Mouse (Mus musculus) embryonic facial prominence, embryonic 13.5 days (tissue): ENCODE results near the gene Tvp23b. TPM values are rescaled to one million over a fixed set of nuclear protein-coding genes. Genes with fewer than 3 reads are reported as not detected.
A peak's percentile ranks its signal among the peaks of the same experiment; 100 is the strongest.

Experiments used
- ATAC-seq: fragments of 200-750 bp; cut with Nextera tagmentation; 2 replicates; pipeline ENCODE4 v1.8.0; 2017; ENCODE audit warnings: low read depth; ENCODE audit not compliant: insufficient number of reproducible peaks, insufficient read depth, low FRiP score, low TSS enrichment
- H3K27ac ChIP-seq: fragments of 300-500 bp; sonication (generic); 2 replicates; pipeline ENCODE4 v1.5.1; 2015; ENCODE audit warnings: moderate library complexity, mild to moderate bottlenecking, inconsistent platforms
- H3K27me3 ChIP-seq: fragments of 300-500 bp; sonication (generic); 2 replicates; pipeline ENCODE4 v1.6.1; 2015; ENCODE audit warnings: mild to moderate bottlenecking, inconsistent platforms
- H3K36me3 ChIP-seq: fragments of 300-500 bp; sonication (generic); 2 replicates; pipeline ENCODE4 v1.6.1; 2015; ENCODE audit warnings: mild to moderate bottlenecking, inconsistent platforms
- H3K4me1 ChIP-seq: fragments of 300-500 bp; sonication (generic); 2 replicates; pipeline ENCODE4 v1.6.1; 2015; ENCODE audit warnings: inconsistent platforms
- H3K4me2 ChIP-seq: fragments of 300-500 bp; sonication (generic); 2 replicates; pipeline ENCODE4 v1.6.1; 2015; ENCODE audit warnings: moderate library complexity, mild to moderate bottlenecking, inconsistent platforms
- H3K4me3 ChIP-seq: fragments of 300-500 bp; sonication (generic); 2 replicates; pipeline ENCODE4 v1.5.1; 2015; ENCODE audit warnings: mild to moderate bottlenecking, inconsistent platforms
- H3K9ac ChIP-seq: fragments of 300-500 bp; sonication (generic); 2 replicates; pipeline ENCODE4 v1.6.1; 2015; ENCODE audit warnings: mild to moderate bottlenecking, inconsistent platforms
- H3K9me3 ChIP-seq: fragments of 300-500 bp; sonication (generic); 2 replicates; pipeline ENCODE4 v1.6.1; 2016; ENCODE audit warnings: inconsistent platforms
- WGBS: fragments of 180-500 bp; shearing (Covaris S2); methylation state at CpG from one replicate; pipeline ENCODE4 v1.1.7; 2015; ENCODE audit warnings: mixed read lengths; 5-methylcytosine and 5-hydroxymethylcytosine counted together
- polyA plus RNA-seq: library from polyadenylated mRNA; unstranded; fragments of >200 nt; fragmentation: Nextera tagmentation; extraction: Ambion mirVana; gene quantifications from 2 replicates; pipeline ENCODE4 v1.2.1, GENCODE M21; 2015

Tvp23b gene
- polyA plus RNA-seq, result 72.7 and 76.8 TPM in 2 replicates

- H3K27me3 ChIP-seq, result no peaks in the 10 kb centered on the region
- peaks cover 19% of the 10 kb centered on the region for H3K36me3 ChIP-seq
- peak within 1 kb of the TSS; percentile 85 for H3K4me3 ChIP-seq
- peak within 1 kb of the TSS; percentile 86 for H3K27ac ChIP-seq
- WGBS, result 2% methylated on average over 55 of the region's 55 CpGs
- ATAC-seq, result peak; percentile 95
- peaks cover 6% of the 10 kb centered on the region; the same call in 1 of the 2 replicates for H3K4me1 ChIP-seq
- H3K9me3 ChIP-seq, result no peaks in the 10 kb centered on the region
- H3K4me2 ChIP-seq, result peak within 1 kb of the TSS; percentile 67
- H3K9ac ChIP-seq, result peak within 1 kb of the TSS; percentile 91
Measured at GRCm38 (mm10) chr11:62879220-62880048, at the start of gene Tvp23b. Gene Tvp23b (plus strand): TSS chr11:62879455.

GRCm38 (mm10) chr11:62830387-62830786 is 48.9 kb upstream of the Tvp23b start:
- Histone ChIP-seq H3K9me3 (no peaks in the 10 kb centered on the region), H3K4me3 (no peak overlapping the region), H3K36me3 (peaks cover 49% of the 10 kb centered on the region), H3K4me1 (no peaks in the 10 kb centered on the region), H3K4me2 (no peak overlapping the region), H3K27me3 (no peaks in the 10 kb centered on the region), H3K9ac (no peak overlapping the region), H3K27ac (no peak overlapping the region)
- 84% methylated on average over 2 of the region's 2 CpGs for WGBS
- ATAC-seq, result no peak

- no peak overlapping the region for H3K27ac ChIP-seq
- no peaks in the 10 kb centered on the region for H3K4me1 ChIP-seq
- H3K9me3 ChIP-seq, result no peaks in the 10 kb centered on the region
- H3K36me3 ChIP-seq, result peaks cover 57% of the 10 kb centered on the region
- no peak overlapping the region for H3K4me2 ChIP-seq
- no peak for ATAC-seq
- H3K27me3 ChIP-seq, result no peaks in the 10 kb centered on the region
- H3K4me3 ChIP-seq, result no peak overlapping the region
- H3K9ac ChIP-seq, result no peak overlapping the region
Measured at GRCm38 (mm10) chr11:62831906-62832305, 47.3 kb upstream of the Tvp23b start.

GRCm38 (mm10) chr11:62844562-62844961 is 34.7 kb upstream of the Tvp23b start:
- peaks cover 14% of the 10 kb centered on the region for H3K4me1 ChIP-seq
- no peak overlapping the region for H3K27ac ChIP-seq
- H3K27me3 ChIP-seq, result no peaks in the 10 kb centered on the region
- ATAC-seq, result no peak
- H3K36me3 ChIP-seq, result peaks cover 31% of the 10 kb centered on the region
- H3K9ac ChIP-seq, result no peak overlapping the region
- H3K4me2 ChIP-seq, result no peak overlapping the region
- no peaks in the 10 kb centered on the region for H3K9me3 ChIP-seq
- WGBS, result 85% methylated on average over 5 of the region's 5 CpGs
- no peak overlapping the region for H3K4me3 ChIP-seq

- H3K27ac ChIP-seq, result no peak overlapping the region
Measured at GRCm38 (mm10) chr11:62845730-62846129, 33.5 kb upstream of the Tvp23b start.

GRCm38 (mm10) chr11:62846961-62847654 is 32.1 kb upstream of the Tvp23b start, which contains the start of gene Fbxw10:
Gene Fbxw10 (plus strand): TSS chr11:62847069.
- Histone ChIP-seq H3K9ac (peak within 1 kb of the TSS; percentile 54), H3K4me1 (peaks cover 14% of the 10 kb centered on the region), H3K4me3 (peak within 1 kb of the TSS; percentile 33), H3K27me3 (no peaks in the 10 kb centered on the region), H3K27ac (peak within 1 kb of the TSS; percentile 87), H3K4me2 (peak within 1 kb of the TSS; percentile 60), H3K36me3 (peaks cover 6% of the 10 kb centered on the region), H3K9me3 (no peaks in the 10 kb centered on the region)
- no peak for ATAC-seq
- WGBS, result 10% methylated on average over 12 of the region's 12 CpGs

More at GRCm38 (mm10) chr11:62845730-62846129, 33.5 kb upstream of the Tvp23b start:
- Histone ChIP-seq H3K36me3 (peaks cover 20% of the 10 kb centered on the region), H3K9me3 (no peaks in the 10 kb centered on the region), H3K9ac (no peak overlapping the region), H3K4me1 (peaks cover 14% of the 10 kb centered on the region), H3K27me3 (no peaks in the 10 kb centered on the region), H3K4me2 (no peak overlapping the region), H3K4me3 (no peak overlapping the region)
- ATAC-seq, result no peak
- 68% methylated on average over 3 of the region's 3 CpGs for WGBS

- H3K4me3 ChIP-seq, result peak overlapping the region; percentile 33
- peaks cover 14% of the 10 kb centered on the region for H3K4me1 ChIP-seq
- peak overlapping the region; percentile 48 for H3K27ac ChIP-seq
- H3K36me3 ChIP-seq, result 0 out of 2 replicates have a peak, but pooled peaks cover 2% of the 10 kb centered on the region
- no peak for ATAC-seq
- no peaks in the 10 kb centered on the region for H3K9me3 ChIP-seq
- H3K9ac ChIP-seq, result 0 out of 2 replicates have a peak overlapping the region, but pooled peaks have one; percentile 54
- peak overlapping the region; percentile 60 for H3K4me2 ChIP-seq
- no peaks in the 10 kb centered on the region for H3K27me3 ChIP-seq
- WGBS, result 25% methylated on average over 4 of the region's 4 CpGs
Measured at GRCm38 (mm10) chr11:62847655-62848191, 31.5 kb upstream of the Tvp23b start.

- Histone ChIP-seq H3K27me3 (no peaks in the 10 kb centered on the region), H3K9ac (no peak overlapping the region), H3K27ac (no peak overlapping the region), H3K9me3 (no peaks in the 10 kb centered on the region), H3K4me3 (no peak overlapping the region), H3K36me3 (no peaks in the 10 kb centered on the region), H3K4me1 (peaks cover 14% of the 10 kb centered on the region), H3K4me2 (no peak overlapping the region)
- 31% methylated on average over 2 of the region's 2 CpGs for WGBS
- no peak for ATAC-seq
Measured at GRCm38 (mm10) chr11:62848301-62848700, 31.0 kb upstream of the Tvp23b start.

GRCm38 (mm10) chr11:62851199-62851598 is 28.1 kb upstream of the Tvp23b start:
- Histone ChIP-seq H3K4me2 (no peak overlapping the region), H3K27ac (no peak overlapping the region), H3K9ac (no peak overlapping the region), H3K9me3 (no peaks in the 10 kb centered on the region), H3K4me1 (peaks cover 14% of the 10 kb centered on the region), H3K27me3 (no peaks in the 10 kb centered on the region), H3K36me3 (no peaks in the 10 kb centered on the region), H3K4me3 (no peak overlapping the region)
- 57% methylated on average over 1 of the region's 1 CpGs for WGBS
- no peak for ATAC-seq

- Histone ChIP-seq H3K4me3 (no peak overlapping the region), H3K9me3 (no peaks in the 10 kb centered on the region)
- WGBS, result 81% methylated on average over 6 of the region's 6 CpGs
Measured at GRCm38 (mm10) chr11:62853334-62853733, 25.9 kb upstream of the Tvp23b start.

GRCm38 (mm10) chr11:62865562-62865961 is 13.7 kb upstream of the Tvp23b start:
- Histone ChIP-seq H3K9me3 (no peaks in the 10 kb centered on the region), H3K9ac (no peak overlapping the region), H3K27ac (no peak overlapping the region), H3K4me2 (no peak overlapping the region), H3K4me1 (no peaks in the 10 kb centered on the region), H3K27me3 (no peaks in the 10 kb centered on the region), H3K36me3 (no peaks in the 10 kb centered on the region), H3K4me3 (no peak overlapping the region)
- no peak for ATAC-seq
- 78% methylated on average over 4 of the region's 4 CpGs for WGBS

More at GRCm38 (mm10) chr11:62853334-62853733, 25.9 kb upstream of the Tvp23b start:
- Histone ChIP-seq H3K4me2 (no peak overlapping the region), H3K27me3 (no peaks in the 10 kb centered on the region), H3K27ac (no peak overlapping the region), H3K36me3 (no peaks in the 10 kb centered on the region), H3K4me1 (0 out of 2 replicates have a peak, but pooled peaks cover under 1% of the 10 kb centered on the region), H3K9ac (no peak overlapping the region)
- no peak for ATAC-seq
